Mouse (Mus musculus) bone marrow macrophage, adult 2 months (primary cell): ENCODE data around the gene Ociad2. TPM values are rescaled to one million over a fixed set of nuclear protein-coding genes. Genes with fewer than 3 reads are reported as not detected.
A peak's percentile ranks its signal among the peaks of the same experiment; 100 is the strongest.

Experiments used
- H3K27ac ChIP-seq: 2 replicates; pipeline ENCODE4 v1.5.1; 2012; ENCODE audit warnings: low read depth, low read length; ENCODE audit not compliant: insufficient read depth
- H3K4me1 ChIP-seq: 2 replicates; pipeline ENCODE4 v1.6.1; 2012; ENCODE audit warnings: low read length; ENCODE audit not compliant: control insufficient read depth, insufficient read depth
- H3K4me3 ChIP-seq: 2 replicates; pipeline ENCODE4 v1.5.1; 2012; ENCODE audit warnings: mild to moderate bottlenecking, low read length, moderate library complexity; ENCODE audit not compliant: insufficient read depth
- CTCF ChIP-seq: IDR thresholded peaks from 2 replicates; pipeline ENCODE4 v1.5.1; 2012; ENCODE audit warnings: low read depth, mild to moderate bottlenecking, low read length, moderate library complexity
- POLR2A ChIP-seq: IDR thresholded peaks from 2 replicates; pipeline ENCODE4 v1.6.1; 2012; ENCODE audit warnings: mild to moderate bottlenecking, low read depth, low read length, borderline replicate concordance
- polyA plus RNA-seq: library from polyadenylated mRNA; stranded (reverse); fragments of >200 nt; gene quantifications from 2 replicates; pipeline ENCODE4 v1.2.4, GENCODE M21; 2012; ENCODE audit not compliant: missing spikeins, insufficient read depth, insufficient read length

The Ociad2 gene
- polyA plus RNA-seq, 1 experiment: 1.4 TPM

- H3K27ac ChIP-seq: no peak overlapping the region
- no peak overlapping the region for H3K4me3 ChIP-seq
- TF ChIP-seq POLR2A (no peak), CTCF (no peak)
- H3K4me1 ChIP-seq: 0 out of 2 replicates have a peak, but pooled peaks cover 2% of the 10 kb centered on the region
These were observed 31.3 kb downstream of the Ociad2 start for GRCm38 (mm10) chr5:73309496-73309895.

GRCm38 (mm10) chr5:73307297-73307696, 33.5 kb downstream of the Ociad2 start:
- no peak for TF ChIP-seq POLR2A
- TF ChIP-seq CTCF: no peak
- Histone ChIP-seq H3K27ac (no peak overlapping the region), H3K4me3 (no peak overlapping the region), H3K4me1 (0 out of 2 replicates have a peak, but pooled peaks cover 2% of the 10 kb centered on the region)

DNA sequence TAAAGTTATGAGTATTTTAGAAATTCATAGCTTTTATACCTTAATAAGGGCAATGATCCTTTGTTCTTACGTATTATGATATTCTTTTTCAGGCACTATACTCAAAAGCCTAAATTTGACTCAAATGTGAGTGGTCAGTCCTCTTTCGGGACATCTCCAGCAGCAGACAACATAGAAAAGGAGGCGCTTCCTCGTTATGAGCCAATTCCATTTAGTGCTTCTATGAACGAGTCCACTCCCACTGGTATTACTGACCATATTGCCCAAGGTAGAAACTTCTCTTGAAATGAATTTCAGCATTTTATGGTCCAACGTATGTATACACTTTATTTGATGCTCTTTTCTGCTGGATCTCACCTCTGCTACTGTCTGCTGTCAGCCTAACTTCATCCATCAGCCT, 34.3 kb downstream of the Ociad2 start:
- TF ChIP-seq CTCF (no peak), POLR2A (no peak)
- Histone ChIP-seq H3K27ac (no peak overlapping the region), H3K4me1 (peaks cover 4% of the 10 kb centered on the region; the same call in 1 of the 2 replicates), H3K4me3 (no peak overlapping the region)

GRCm38 (mm10) chr5:73304507-73304906, 36.3 kb downstream of the Ociad2 start:
- Histone ChIP-seq H3K4me1 (peaks cover 5% of the 10 kb centered on the region; the same call in 1 of the 2 replicates), H3K4me3 (no peak overlapping the region), H3K27ac (no peak overlapping the region)
- TF ChIP-seq POLR2A (no peak), CTCF (no peak)

DNA sequence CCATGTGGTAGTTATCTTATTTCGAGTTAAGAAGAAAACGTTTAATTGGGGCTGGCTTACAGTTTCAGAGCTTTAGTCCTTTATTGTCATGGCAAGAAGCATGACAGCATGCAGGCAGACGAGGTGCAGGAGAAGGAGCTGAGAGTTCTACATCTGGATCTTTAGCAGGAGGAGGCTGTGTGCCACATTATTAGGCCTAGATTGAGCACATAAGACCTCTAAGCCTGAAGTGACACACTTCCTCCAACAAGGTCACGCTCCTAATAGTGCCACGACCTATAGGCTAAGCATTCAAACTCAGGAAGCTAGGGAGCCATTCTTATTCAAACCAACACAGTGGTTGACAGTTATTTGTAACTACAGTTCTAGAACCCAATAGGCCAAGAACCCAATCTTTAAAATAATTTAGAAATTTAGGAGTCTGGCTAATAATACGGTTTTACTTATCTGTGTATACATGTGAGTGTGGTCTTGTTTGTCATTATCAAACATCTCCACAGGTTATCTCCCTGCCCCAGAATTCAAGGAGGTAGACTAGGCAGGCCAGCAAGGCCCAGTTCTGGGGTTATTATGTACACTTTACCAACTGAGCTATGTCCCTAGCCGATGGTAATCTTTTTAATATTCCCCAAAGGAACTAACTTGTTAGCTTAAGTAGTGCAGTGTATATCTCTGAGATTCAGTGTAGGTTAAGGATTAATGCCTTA, 39.1 kb downstream of the Ociad2 start:
- H3K27ac ChIP-seq: no peak overlapping the region
- no peak for TF ChIP-seq CTCF
- no peak overlapping the region for H3K4me3 ChIP-seq
- H3K4me1 ChIP-seq: peaks cover 3% of the 10 kb centered on the region; the same call in 1 of the 2 replicates

DNA sequence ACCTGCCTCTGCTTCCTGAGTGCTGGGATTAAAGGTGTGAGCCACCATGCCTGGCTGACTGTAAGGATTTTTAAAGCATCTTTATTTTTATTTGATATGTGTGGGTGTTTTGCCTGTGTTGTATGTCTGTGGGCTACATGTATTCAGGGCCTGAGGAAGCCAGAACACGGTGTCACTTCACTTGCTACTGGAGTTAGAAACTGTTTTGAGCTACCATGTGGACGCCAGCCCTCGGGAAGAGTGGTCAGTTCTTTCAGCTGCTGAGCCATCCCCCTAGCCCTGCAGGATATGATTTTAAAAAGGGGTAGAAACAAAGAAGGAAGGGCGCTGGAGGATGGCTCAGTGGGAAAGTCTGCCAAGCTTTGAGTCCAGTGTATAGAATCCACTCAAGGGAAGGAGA, 44.9 kb downstream of the Ociad2 start:
- H3K27ac ChIP-seq: no peak overlapping the region
- no peak for TF ChIP-seq POLR2A
- H3K4me1 ChIP-seq: peaks cover 8% of the 10 kb centered on the region
- H3K4me3 ChIP-seq: no peak overlapping the region

DNA sequence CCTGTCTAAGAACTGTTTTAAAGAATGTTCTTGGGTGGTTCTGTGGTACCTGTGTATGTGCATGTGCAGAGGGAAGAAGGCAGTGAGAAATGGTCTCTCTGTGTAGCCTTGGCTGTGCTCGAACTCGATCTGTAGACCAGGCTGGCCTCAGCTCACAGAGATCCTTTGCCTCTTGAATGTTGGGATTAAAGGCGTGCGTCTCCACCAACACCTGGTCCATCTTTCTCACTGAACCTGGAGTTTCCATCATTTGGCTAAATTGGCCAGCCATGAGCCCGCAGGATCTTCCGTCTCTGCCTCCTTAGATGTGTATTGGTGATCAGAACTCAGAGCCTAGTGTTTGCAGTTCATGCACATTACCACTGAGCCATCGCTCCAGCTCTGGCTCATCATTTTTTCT, 45.8 kb downstream of the Ociad2 start:
- H3K27ac ChIP-seq: no peak overlapping the region
- no peak overlapping the region for H3K4me3 ChIP-seq
- TF ChIP-seq CTCF (no peak), POLR2A (no peak)
- H3K4me1 ChIP-seq: peaks cover 8% of the 10 kb centered on the region

GRCm38 (mm10) chr5:73293458-73293827, 47.4 kb downstream of the Ociad2 start:
- H3K27ac ChIP-seq: peak overlapping the region; percentile 80; the same call in 1 of the 2 replicates
- peaks cover 8% of the 10 kb centered on the region for H3K4me1 ChIP-seq
- TF ChIP-seq POLR2A (no peak), CTCF (no peak)
- peak overlapping the region; percentile 99 for H3K4me3 ChIP-seq

DNA sequence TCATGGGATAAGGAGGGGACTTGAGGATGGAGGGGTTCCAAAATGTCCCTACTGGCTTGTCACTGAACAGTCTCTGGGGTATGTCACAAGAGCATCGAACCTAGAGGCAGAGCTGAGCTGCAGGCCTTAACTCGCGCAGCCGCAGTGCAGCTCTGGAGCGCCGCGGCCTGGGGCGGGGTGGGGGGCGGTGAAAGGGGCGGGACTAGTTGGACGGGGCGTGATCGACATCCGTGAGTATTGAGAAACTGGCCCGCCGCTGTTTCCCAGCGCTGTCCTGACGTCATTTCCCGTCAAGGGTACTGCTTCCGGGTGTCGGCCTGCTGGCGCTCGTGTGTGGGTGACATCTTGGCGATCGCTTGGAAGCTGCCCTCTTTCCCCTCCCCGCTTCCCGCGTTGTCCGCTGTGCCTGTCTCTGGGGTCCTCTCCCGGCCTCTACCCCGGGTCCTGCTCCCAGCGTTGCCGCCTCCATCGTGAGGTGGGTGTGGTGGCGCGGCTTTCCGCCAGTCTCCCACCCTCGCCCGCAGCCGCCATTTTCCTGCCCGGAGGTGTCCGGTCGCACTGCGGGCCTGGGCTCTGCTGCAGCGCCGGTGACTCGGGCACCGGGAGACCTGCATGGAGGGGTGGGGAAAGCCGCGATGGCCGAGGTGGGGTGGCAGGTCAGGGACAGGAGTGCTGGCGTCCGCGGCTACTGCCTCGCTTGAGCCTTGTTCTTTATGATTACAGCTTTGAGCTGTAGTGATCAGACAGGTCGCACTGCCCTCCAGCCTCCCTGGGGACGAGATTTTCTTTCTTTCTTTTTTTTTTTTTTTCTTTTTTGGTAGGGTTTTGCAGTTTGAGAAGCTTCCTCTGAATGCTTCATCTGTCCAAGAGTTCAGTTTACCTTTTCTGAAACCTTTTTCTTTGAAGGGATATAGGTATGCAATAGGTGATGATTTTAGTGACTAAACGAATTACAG, 48.0 kb downstream of the Ociad2 start, which contains the start of gene Ociad1:
Gene Ociad1 (plus strand): TSS at position 283 of the 956 bp plus-strand sequence.
- H3K4me3 ChIP-seq: peak within 1 kb of the TSS; percentile 99
- peak within 1 kb of the TSS; percentile 80 for H3K27ac ChIP-seq
- TF ChIP-seq CTCF (no peak), POLR2A (no peak)
- H3K4me1 ChIP-seq: peaks cover 8% of the 10 kb centered on the region

DNA sequence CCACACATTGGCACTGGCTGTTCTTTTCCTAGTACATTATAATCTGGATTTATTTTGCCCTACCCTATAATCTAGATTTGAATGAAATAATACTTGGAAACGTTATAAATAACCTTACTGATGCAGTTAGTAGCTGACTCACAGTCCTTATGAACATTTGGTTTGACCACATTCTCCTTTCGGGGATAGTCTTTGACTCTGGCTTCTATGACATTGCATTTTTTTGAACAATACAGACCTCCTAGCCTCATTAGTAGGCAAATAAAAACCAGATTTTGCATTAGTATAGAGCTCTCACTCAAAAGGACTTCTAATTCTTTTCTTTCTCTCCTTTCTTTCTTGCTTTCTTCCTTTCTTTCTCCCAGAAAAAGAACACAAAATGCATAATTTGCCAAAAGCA, 50.9 kb downstream of the Ociad2 start:
- H3K27ac ChIP-seq: no peak overlapping the region
- TF ChIP-seq CTCF (no peak), POLR2A (no peak)
- no peak overlapping the region for H3K4me3 ChIP-seq
- H3K4me1 ChIP-seq: peaks cover 21% of the 10 kb centered on the region
